Mouse (Mus musculus) frontal cortex, postnatal 36 days (tissue): ENCODE data around the gene Rtkn.
A peak's percentile ranks its signal among the peaks of the same experiment; 100 is the strongest.

Experiments
- DNase-seq, 2 experiments: peaks; one replicate each; pipeline ENCODE4 v3.0.0; 2022; ENCODE audit warnings: low spot score in 2 of 2

Rtkn gene

GRCm38 (mm10) chr6:83116373-83117164, 18.7 kb upstream of the Rtkn start:
- no peak for DNase-seq

GRCm38 (mm10) chr6:83117165-83117438, 18.2 kb upstream of the Rtkn start:
- DNase-seq: no peak

- no peak for DNase-seq
These were observed 17.6 kb upstream of the Rtkn start for GRCm38 (mm10) chr6:83117616-83118015.

- DNase-seq: no peak
These were observed 16.9 kb upstream of the Rtkn start for GRCm38 (mm10) chr6:83118369-83118768.

- DNase-seq: no peak
These were observed 16.2 kb upstream of the Rtkn start for GRCm38 (mm10) chr6:83118825-83119733.

- DNase-seq: no peak
These were observed 15.6 kb upstream of the Rtkn start for GRCm38 (mm10) chr6:83119734-83120051.

- peak; percentile 97 to 98 for DNase-seq
These were observed 14.1 kb upstream of the Rtkn start, which contains the start of gene Wbp1 for GRCm38 (mm10) chr6:83120930-83121862. TSS of gene Wbp1 (minus strand) at chr6:83121559.

- DNase-seq: no peak
These were observed 13.2 kb upstream of the Rtkn start for GRCm38 (mm10) chr6:83121863-83122710.

GRCm38 (mm10) chr6:83122961-83123360, 12.3 kb upstream of the Rtkn start:
- DNase-seq: no peak

- peak; percentile 87 to 94 for DNase-seq
These were observed 10.4 kb upstream of the Rtkn start for GRCm38 (mm10) chr6:83124851-83125312.

- DNase-seq: no peak
These were observed 9.9 kb upstream of the Rtkn start, which contains the start of gene Ino80b for GRCm38 (mm10) chr6:83125331-83125730. TSS of gene Ino80b (minus strand) at chr6:83125431.

GRCm38 (mm10) chr6:83127419-83127818, 7.8 kb upstream of the Rtkn start:
- no peak for DNase-seq

GRCm38 (mm10) chr6:83131469-83132034, 3.7 kb upstream of the Rtkn start:
- no peak for DNase-seq

- DNase-seq: no peak
These were observed 2.9 kb upstream of the Rtkn start for GRCm38 (mm10) chr6:83132176-83132919.

GRCm38 (mm10) chr6:83134226-83134625, 1.0 kb upstream of the Rtkn start:
- no peak for DNase-seq

- DNase-seq: no peak
These were observed 403 bp downstream of the Rtkn start for GRCm38 (mm10) chr6:83135571-83136161.

GRCm38 (mm10) chr6:83136291-83136880, 1.1 kb downstream of the Rtkn start:
- no peak for DNase-seq

GRCm38 (mm10) chr6:83136881-83137575, 1.8 kb downstream of the Rtkn start:
- DNase-seq: no peak
